Mouse (Mus musculus): Measurements from ENCODE around the gene Trpv6.

Trpv6 gene

GRCm38 (mm10) chr6:41621241-41621990, 14.8 kb downstream of the Trpv6 start:
- no peak for DNase-seq

- no peak for DNase-seq
These were observed 15.9 kb downstream of the Trpv6 start for GRCm38 (mm10) chr6:41620173-41620798.

GRCm38 (mm10) chr6:41607637-41608036, 28.6 kb downstream of the Trpv6 start:
- no peak for DNase-seq

DNA sequence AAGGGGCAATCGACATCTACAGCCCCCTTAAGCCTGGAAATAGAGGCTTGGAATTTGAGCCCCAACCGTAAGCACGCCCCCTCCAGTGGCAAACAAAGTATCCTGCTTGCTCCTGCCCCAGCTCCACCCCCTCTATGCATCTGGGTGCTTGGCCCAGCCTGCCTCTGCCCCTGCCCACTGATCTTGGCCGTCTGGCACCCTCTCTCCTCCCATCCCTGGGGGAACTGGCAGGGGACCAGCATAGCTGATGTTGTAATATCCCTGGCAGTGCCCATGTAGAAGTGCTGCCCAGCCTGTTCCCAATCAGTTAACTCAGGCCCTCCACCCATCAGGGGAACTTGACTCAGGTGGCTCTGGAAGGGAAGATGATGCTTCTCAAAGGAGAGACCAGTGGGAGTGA, 30.0 kb downstream of the Trpv6 start:
- DNase-seq, result no peak

GRCm38 (mm10) chr6:41605794-41606104, 30.5 kb downstream of the Trpv6 start:
- no peak for DNase-seq

DNA sequence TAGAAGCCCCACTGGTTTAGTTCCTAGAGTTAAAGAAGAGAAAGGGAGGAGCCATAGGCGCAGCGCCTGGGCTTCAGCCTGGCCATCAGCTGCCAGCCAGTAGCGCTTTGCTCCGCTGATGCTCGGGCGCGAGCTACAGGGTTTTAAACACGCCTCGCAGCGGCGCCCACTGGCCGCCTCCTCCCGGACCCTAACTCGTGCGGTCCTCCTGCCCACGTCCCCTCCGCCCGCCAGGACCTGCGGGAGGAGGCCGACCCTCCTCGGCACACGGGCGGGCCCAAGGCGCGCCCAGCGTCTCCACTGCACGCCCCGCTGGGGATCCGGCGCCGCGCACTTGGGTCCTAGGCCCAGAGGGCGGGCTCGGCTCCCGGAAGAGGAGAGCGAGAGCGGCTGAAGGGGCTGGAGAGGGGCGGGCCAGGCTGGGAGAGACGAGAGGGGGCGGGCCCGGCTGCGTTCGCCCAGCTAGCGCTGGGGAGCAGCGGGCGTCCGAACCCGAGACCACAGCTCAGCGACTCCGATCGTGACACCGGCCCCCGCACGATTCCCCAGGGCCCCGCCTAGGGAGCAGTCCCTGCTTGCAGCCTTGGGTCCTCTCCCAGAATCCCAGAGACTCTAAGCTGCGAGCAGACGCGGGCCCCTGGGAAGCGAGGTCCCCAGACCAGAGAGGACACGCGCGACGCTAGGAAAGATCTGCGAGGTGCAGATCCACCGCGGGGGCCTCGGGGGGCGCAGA, 31.0 kb downstream of the Trpv6 start, which contains the start of gene Ephb6:
Gene Ephb6 (plus strand): TSS at position 422 of the 733 bp plus-strand sequence.
- peak; percentile 79 for DNase-seq

DNA sequence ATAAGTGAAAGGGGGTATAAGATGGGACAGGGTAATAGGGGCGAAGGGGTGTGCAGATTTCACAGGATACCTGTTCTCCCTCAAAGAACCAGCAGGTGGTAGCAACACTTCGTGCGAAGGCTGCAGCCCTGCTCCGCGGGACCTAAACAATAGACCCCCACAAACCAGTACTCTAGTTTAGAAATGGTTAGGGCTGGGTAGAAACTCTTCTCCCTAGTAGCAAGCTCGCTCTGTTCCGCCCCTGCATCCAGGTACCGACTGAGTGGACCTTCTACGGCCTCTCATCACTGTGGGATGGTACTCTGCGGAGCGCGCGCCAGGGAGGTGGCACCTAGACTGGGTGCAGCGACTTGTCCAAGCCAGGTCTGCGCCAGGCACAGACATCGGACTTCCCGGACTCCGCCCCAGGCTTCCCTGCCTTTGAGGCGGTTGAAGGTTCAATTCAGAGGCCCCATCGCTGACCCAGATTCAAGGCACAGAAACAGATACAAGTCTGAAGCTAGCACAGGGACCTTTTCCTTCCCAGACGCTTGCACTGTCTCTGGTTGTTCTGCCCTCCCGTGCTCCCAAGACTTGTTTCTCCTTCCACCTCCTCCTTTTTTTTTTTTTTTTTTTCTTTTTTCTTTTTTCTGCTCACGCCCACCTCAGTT, 31.7 kb downstream of the Trpv6 start:
- peak; percentile 49 for DNase-seq

DNA sequence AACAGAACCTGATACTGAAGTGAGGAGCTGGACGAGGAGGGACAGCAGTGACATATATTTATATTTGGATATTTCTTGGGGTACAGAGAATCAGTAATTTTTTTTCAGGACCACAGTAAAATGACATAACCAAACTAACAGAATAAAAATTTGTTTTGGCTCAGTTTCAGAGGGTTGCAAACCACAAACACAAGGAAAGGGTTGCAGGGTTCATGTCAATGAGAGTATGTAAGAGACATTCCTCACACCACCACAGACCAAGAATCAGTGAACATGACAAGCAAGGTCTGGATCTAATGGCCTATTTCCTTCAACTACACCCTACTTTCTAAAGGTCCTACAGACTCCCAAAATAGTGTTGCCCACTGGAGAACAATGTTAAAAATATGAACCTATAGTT, 54.0 kb downstream of the Trpv6 start:
- DNase-seq, result no peak

- no peak for DNase-seq
These were observed 54.9 kb downstream of the Trpv6 start for GRCm38 (mm10) chr6:41581295-41581694.

- DNase-seq, result no peak
These were observed 58.9 kb downstream of the Trpv6 start for GRCm38 (mm10) chr6:41577297-41577696.

DNA sequence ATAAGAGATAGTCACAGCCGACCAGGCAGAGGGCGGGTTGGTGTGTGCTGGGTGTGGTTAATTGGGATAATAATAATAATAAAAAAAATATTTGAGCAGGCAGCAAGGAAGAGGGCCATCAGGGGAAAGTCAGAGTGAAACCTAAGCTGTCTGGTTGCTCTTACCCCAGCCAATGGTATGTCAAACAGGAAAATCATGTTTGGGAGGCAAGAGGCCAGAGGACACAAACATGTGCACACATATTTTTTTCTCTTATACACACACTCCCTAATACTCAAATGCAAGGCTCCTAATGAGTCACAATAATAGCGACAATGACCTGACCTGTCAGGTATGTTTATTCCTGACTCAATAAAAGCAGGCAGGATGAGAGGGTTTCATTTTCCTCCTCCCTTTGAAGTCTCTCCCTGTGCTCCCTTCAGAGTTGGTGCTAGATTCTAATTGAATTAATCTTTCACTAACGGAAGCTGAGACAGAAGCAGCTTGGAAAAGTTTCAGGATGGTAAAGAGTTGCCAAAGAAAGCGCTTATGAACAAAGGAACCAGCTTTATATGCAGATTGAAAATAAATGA, 59.6 kb downstream of the Trpv6 start:
- DNase-seq, result no peak

Data from liver (tissue).